Mouse (Mus musculus): ENCODE results near the gene Btbd16. TPM values are rescaled to one million over a fixed set of nuclear protein-coding genes. Genes with fewer than 3 reads are reported as not detected.

The Btbd16 gene
- total and polyA plus RNA-seq, 2 experiments from 2014 or later = 0.10 to 0.41 TPM

DNA sequence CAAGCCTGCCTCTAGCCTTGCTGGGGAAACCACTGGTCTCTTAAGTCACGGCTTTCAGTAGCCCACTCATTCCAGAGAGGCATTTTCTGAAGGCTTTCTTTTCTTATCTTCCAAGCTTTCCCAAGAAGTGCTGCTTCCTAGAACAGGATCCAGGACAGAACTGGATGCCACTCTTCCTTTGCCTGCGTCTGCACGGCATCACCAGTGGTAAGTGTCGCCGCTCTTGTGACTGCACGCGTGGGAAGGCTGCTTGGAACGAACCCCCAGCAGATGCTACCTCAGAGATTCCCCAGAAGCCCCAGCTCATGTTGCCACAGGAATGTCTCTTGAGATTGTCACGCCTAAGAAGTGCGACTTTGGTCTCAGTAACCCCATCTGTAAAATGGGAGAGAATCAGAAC lies 41.7 kb downstream of the Btbd16 start:
- Histone ChIP-seq H3K27me3 (ENCODE audit: insufficient read depth, low read length) (no peaks in the 10 kb centered on the region), H3K36me3 (ENCODE audit: insufficient read depth) (no peaks in the 10 kb centered on the region), H3K27ac (ENCODE audit: low read depth, low read length) (no peak overlapping the region), H3K4me2 (ENCODE audit: low read depth) (no peak overlapping the region), H3K4me3 (ENCODE audit: low read depth, low read length) (no peak overlapping the region), H3K9ac (no peak overlapping the region), H3K4me1 (ENCODE audit: insufficient read depth) (no peaks in the 10 kb centered on the region), H3K9me3 (ENCODE audit: low read length) (no peaks in the 10 kb centered on the region)
- no peak for TF ChIP-seq CTCF (IDR thresholded peaks at IDR 0.05; ENCODE audit: low read depth)
- no peak for DNase-seq
- no peak for ATAC-seq
- 96% methylated on average over 10 of the region's 10 CpGs for WGBS

DNA sequence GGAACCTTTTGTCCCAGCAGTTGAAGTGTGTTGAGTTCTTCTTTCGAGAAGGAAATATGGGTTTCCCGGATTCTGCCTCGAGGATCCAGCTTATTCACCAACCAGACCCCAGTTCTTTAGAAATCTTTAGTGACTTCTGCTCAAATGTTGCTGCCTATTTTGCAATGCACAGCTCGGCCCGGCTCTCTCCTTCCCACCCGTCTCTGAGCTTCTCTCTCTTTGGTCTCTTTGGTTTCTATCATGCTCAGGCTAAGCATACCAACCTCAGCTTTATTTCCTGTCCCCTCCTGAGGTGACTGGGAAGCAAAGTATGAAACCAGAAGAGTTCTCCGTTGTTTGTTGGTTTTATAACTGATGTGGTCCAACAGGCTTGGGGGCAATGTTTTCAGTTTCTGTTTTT lies 42.4 kb downstream of the Btbd16 start:
- Histone ChIP-seq H3K9ac (no peak overlapping the region), H3K36me3 (ENCODE audit: insufficient read depth) (no peaks in the 10 kb centered on the region), H3K4me1 (ENCODE audit: insufficient read depth) (no peaks in the 10 kb centered on the region), H3K27ac (ENCODE audit: low read depth, low read length) (no peak overlapping the region), H3K4me2 (ENCODE audit: low read depth) (no peak overlapping the region), H3K27me3 (ENCODE audit: insufficient read depth, low read length) (no peaks in the 10 kb centered on the region), H3K4me3 (ENCODE audit: low read depth, low read length) (no peak overlapping the region), H3K9me3 (ENCODE audit: low read length) (no peaks in the 10 kb centered on the region)
- ATAC-seq = no peak
- no peak for DNase-seq
- TF ChIP-seq CTCF (IDR thresholded peaks at IDR 0.05; ENCODE audit: low read depth) = no peak
- 86% methylated on average over 7 of the region's 7 CpGs for WGBS

DNA sequence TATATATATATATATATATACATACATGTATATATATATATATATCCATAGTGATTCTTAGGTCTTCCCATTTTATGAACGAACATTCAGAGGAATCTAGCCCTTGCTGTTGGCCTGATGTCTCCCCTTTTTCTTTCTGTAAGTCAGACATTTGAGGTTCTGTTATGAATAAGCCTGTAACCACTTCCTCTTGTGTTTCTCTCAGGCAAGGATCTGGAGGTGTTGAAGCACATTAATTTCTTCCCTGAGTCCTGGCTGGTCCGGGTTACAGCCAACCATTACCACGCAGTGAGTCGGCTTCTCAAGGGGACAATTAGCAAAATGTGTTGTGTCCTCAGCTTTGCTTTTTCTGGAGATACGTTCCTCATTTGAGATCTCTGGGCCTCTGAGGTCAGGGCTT lies 44.9 kb downstream of the Btbd16 start:
- TF ChIP-seq CTCF (IDR thresholded peaks at IDR 0.05; ENCODE audit: low read depth) = no peak
- no peak overlapping the region for H3K27ac ChIP-seq (ENCODE audit: low read depth, low read length)
- H3K4me3 ChIP-seq (ENCODE audit: low read depth, low read length) = no peak overlapping the region
- DNase-seq (no peak), ATAC-seq (no peak)
- no peak overlapping the region for H3K4me2 ChIP-seq (ENCODE audit: low read depth)
- H3K9me3 ChIP-seq (ENCODE audit: low read length) = no peaks in the 10 kb centered on the region
- H3K9ac ChIP-seq = no peak overlapping the region
- no peaks in the 10 kb centered on the region for H3K27me3 ChIP-seq (ENCODE audit: insufficient read depth, low read length)
- H3K4me1 ChIP-seq (ENCODE audit: insufficient read depth) = no peaks in the 10 kb centered on the region
- WGBS = 83% methylated on average over 5 of the region's 5 CpGs
- no peaks in the 10 kb centered on the region for H3K36me3 ChIP-seq (ENCODE audit: insufficient read depth)

DNA sequence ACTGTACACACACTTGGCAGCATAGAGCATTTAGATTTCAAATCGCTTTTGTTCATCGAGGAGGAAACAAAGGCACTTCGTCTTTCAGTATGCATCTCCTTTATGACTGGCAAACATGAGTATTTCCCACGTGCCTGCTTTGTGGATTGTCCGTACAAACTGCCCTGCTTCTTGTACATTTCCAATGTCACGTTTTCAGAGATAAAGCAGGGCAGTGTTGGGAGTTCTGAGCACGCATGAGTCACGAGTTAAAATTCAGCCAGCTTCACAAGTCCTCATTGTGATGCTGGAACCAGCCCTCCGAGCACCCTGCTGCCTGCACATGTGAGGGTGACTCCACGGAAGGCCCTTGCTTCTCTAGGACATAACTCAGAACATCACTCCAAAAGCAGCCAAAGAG lies 45.8 kb downstream of the Btbd16 start:
- DNase-seq = peak; percentile 16
- 52% methylated on average over 10 of the region's 10 CpGs for WGBS

DNA sequence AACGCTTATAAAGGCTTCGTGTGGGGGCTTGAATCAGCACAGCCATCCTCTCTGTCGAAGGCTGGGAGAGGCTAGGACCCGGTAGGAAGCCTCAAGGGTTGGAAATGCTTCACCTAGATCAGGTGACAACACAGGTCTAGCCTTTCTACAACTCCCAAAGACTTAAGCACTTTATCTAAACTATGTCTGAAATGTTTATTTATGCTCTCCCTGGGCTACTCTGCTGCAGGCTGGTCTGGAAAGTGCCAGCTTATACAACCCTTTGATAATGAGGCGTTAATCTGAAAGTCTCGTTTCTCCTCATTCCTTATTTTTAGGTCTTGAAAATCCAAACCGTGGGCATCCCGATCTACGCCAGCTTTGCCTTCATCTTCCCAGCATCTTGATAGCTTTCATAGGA lies 50.1 kb downstream of the Btbd16 start:
- ATAC-seq (no peak), DNase-seq (no peak)
- WGBS = 82% methylated on average over 9 of the region's 9 CpGs
- H3K9me3 ChIP-seq (ENCODE audit: low read length) = no peaks in the 10 kb centered on the region
- H3K36me3 ChIP-seq (ENCODE audit: insufficient read depth) = no peaks in the 10 kb centered on the region
- H3K4me3 ChIP-seq (ENCODE audit: low read depth, low read length) = no peak overlapping the region
- no peak overlapping the region for H3K4me2 ChIP-seq (ENCODE audit: low read depth)
- no peak overlapping the region for H3K9ac ChIP-seq
- no peaks in the 10 kb centered on the region for H3K27me3 ChIP-seq (ENCODE audit: insufficient read depth, low read length)
- H3K27ac ChIP-seq (ENCODE audit: low read depth, low read length) = no peak overlapping the region
- no peaks in the 10 kb centered on the region for H3K4me1 ChIP-seq (ENCODE audit: insufficient read depth)
- no peak for TF ChIP-seq CTCF (IDR thresholded peaks at IDR 0.05; ENCODE audit: low read depth)

More for the DNA sequence above, 45.8 kb downstream of the Btbd16 start:
- no peaks in the 10 kb centered on the region for H3K4me1 ChIP-seq (ENCODE audit: insufficient read depth)
- no peaks in the 10 kb centered on the region for H3K9me3 ChIP-seq (ENCODE audit: low read length)
- no peak for TF ChIP-seq CTCF (IDR thresholded peaks at IDR 0.05; ENCODE audit: low read depth)
- H3K27ac ChIP-seq (ENCODE audit: low read depth, low read length) = no peak overlapping the region
- ATAC-seq = no peak
- H3K9ac ChIP-seq = no peak overlapping the region
- no peaks in the 10 kb centered on the region for H3K36me3 ChIP-seq (ENCODE audit: insufficient read depth)
- no peaks in the 10 kb centered on the region for H3K27me3 ChIP-seq (ENCODE audit: insufficient read depth, low read length)
- no peak overlapping the region for H3K4me2 ChIP-seq (ENCODE audit: low read depth)
- no peak overlapping the region for H3K4me3 ChIP-seq (ENCODE audit: low read depth, low read length)

DNA sequence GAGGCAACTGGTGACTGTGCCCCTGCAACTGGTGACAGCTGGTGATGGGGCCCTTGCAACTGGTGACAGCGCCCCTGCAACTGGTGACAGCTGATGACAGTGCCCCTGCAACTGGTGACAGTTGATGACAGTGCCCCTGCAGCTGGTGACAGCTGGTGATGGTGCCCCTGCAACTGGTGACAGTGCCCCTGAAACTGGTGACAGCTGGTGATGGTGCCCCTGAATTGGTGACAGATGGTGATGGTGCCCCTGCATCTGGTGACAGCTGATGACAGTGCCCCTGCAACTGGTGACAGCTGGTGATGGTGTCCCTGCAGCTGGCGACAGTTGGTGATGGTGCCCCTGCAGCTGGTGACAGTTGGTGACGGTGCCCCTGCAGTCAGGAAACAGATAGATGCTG lies 52.5 kb downstream of the Btbd16 start:
- DNase-seq = no peak
- no peak overlapping the region for H3K9ac ChIP-seq
- TF ChIP-seq CTCF (IDR thresholded peaks at IDR 0.05; ENCODE audit: low read depth) = no peak
- no peak for ATAC-seq
- no peak overlapping the region for H3K27ac ChIP-seq (ENCODE audit: low read depth, low read length)
- H3K9me3 ChIP-seq (ENCODE audit: low read length) = no peaks in the 10 kb centered on the region
- H3K36me3 ChIP-seq (ENCODE audit: insufficient read depth) = no peaks in the 10 kb centered on the region
- 77% methylated on average over 3 of the region's 3 CpGs for WGBS
- H3K4me1 ChIP-seq (ENCODE audit: insufficient read depth) = no peaks in the 10 kb centered on the region
- H3K4me3 ChIP-seq (ENCODE audit: low read depth, low read length) = no peak overlapping the region
- H3K27me3 ChIP-seq (ENCODE audit: insufficient read depth, low read length) = no peaks in the 10 kb centered on the region
- no peak overlapping the region for H3K4me2 ChIP-seq (ENCODE audit: low read depth)

DNA sequence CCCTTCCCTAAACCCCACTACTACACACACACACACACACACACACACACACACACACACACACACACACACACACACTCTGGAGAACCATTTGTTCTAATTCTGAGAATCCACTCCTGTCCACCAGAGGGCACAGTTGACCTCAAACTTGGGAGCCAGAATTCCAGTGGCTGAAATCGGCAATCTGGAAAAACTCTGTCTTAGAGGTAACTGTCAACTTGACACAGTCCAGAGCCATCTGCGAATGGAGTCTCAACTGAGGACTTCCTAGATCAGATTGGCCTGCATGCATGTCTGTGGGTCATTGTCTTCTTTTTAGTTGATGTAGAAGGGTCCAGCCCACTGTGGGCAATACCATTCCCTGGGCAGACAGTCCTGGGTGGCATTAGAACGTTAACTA lies 53.6 kb downstream of the Btbd16 start:
- Histone ChIP-seq H3K4me3 (ENCODE audit: low read depth, low read length) (no peak overlapping the region), H3K27ac (ENCODE audit: low read depth, low read length) (no peak overlapping the region), H3K36me3 (ENCODE audit: insufficient read depth) (no peaks in the 10 kb centered on the region), H3K9ac (no peak overlapping the region), H3K4me1 (ENCODE audit: insufficient read depth) (no peaks in the 10 kb centered on the region), H3K4me2 (ENCODE audit: low read depth) (no peak overlapping the region), H3K27me3 (ENCODE audit: insufficient read depth, low read length) (no peaks in the 10 kb centered on the region; the same call in 1 of the 2 replicates), H3K9me3 (ENCODE audit: low read length) (no peaks in the 10 kb centered on the region)
- DNase-seq (peak; percentile 68), ATAC-seq (no peak)
- TF ChIP-seq CTCF (IDR thresholded peaks at IDR 0.05; ENCODE audit: low read depth) = peak; percentile 78
- WGBS = 57% methylated on average over 3 of the region's 3 CpGs
